Mouse (Mus musculus) ES-E14 (cell line): ENCODE data around the gene Phldb2.

Source experiments
- CHD2 ChIP-seq: IDR thresholded peaks from 2 replicates; pipeline ENCODE4 v1.6.1; 2014; ENCODE audit warnings: mild to moderate bottlenecking, low read depth, low read length, inconsistent platforms
- HCFC1 ChIP-seq: IDR thresholded peaks from 2 replicates; pipeline ENCODE4 v1.6.1; 2012; ENCODE audit warnings: low read length, inconsistent platforms, borderline replicate concordance; ENCODE audit not compliant: insufficient read depth
- ZC3H11A ChIP-seq: IDR thresholded peaks from 2 replicates; pipeline ENCODE4 v1.6.1; 2012; ENCODE audit warnings: low read depth, mild to moderate bottlenecking, inconsistent platforms, low read length, borderline replicate concordance
- ZNF384 ChIP-seq: IDR thresholded peaks from 2 replicates; pipeline ENCODE4 v1.6.1; 2012; ENCODE audit warnings: low read depth, low read length, inconsistent platforms

DNA sequence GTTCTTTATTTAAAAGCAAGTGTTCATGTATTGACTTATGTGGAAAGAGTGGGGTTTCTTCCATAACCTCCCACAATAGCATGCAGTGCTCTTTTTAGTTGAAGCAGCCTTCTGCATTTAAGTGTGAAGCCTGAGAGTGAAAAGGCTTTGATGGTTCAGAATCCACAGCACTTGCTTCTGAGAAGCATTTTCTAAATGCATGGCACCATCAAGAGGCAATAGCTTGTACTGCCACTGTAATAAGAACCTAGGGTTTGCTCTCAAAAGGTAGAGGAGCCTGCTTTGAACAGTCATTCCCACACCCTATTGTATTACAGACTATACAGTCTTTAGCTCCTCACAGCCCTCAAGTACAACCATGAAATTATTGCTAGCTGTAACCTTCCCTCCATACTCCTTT lies 136.7 kb downstream of the Phldb2 start:
- TF ChIP-seq ZNF384 (no peak), ZC3H11A (no peak), HCFC1 (no peak), CHD2 (no peak)
